Mouse (Mus musculus): ENCODE results near the gene Zswim4.

DNA sequence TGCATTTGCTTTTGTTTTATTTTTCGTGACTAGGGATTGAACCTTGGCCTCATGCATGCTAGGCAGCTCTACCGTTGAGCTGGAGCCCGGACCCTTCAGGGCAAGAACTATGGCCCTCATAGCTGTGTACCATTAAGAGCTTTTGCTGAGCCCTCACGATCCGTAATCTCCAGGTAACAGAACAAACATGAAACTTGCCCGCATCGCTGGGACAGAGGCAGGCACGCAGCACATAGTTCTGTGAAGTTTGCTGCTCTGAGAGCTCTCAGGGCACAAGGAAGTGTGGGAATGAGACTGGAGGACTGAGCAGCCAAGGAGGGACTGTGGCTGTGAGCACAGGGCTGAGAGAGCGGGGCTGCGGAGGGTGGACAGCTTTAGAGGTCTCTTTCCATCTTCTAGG lies 48.2 kb downstream of the Zswim4 start:
- TF ChIP-seq CTCF (conservative IDR thresholded peaks at IDR 0.05; ENCODE audit: low read length) (no peak), NANOG (IDR thresholded peaks at IDR 0.05; ENCODE audit: borderline replicate concordance, low read length) (no peak)
